Mouse (Mus musculus) intestine, embryonic 14.5 days (tissue): ENCODE measurements around the gene Gpr132. TPM values are rescaled to one million over a fixed set of nuclear protein-coding genes. Genes with fewer than 3 reads are reported as not detected.

Experiments
- ATAC-seq: fragments of 200-750 bp; cut with Nextera tagmentation; replicated peaks from 2 replicates; pipeline ENCODE4 v1.8.0; 2017; ENCODE audit warnings: low read depth, moderate number of reproducible peaks, moderate TSS enrichment, moderate library complexity; ENCODE audit not compliant: low FRiP score, low TSS enrichment
- DNase-seq: peaks from one replicate; pipeline ENCODE4 v3.0.0-alpha.2; 2018; ENCODE audit warnings: low spot score
- H3K27ac ChIP-seq: fragments of 300-500 bp; sonication (generic); 2 replicates; pipeline ENCODE4 v1.5.1; 2014; ENCODE audit warnings: low read depth, mild to moderate bottlenecking, control low read depth
- H3K27me3 ChIP-seq: fragments of 300-500 bp; sonication (generic); replicated peaks from 2 replicates; pipeline ENCODE4 v1.6.1; 2014; ENCODE audit warnings: low read length, control low read depth; ENCODE audit not compliant: control insufficient read depth, insufficient read depth
- H3K36me3 ChIP-seq: fragments of 300-500 bp; sonication (generic); 2 replicates; pipeline ENCODE4 v1.6.1; 2014; ENCODE audit warnings: low read length, control low read depth; ENCODE audit not compliant: control insufficient read depth, insufficient read depth
- H3K4me1 ChIP-seq: fragments of 300-500 bp; sonication (generic); replicated peaks from 2 replicates; pipeline ENCODE4 v1.6.1; 2014; ENCODE audit warnings: low read length, control low read depth, mixed read lengths; ENCODE audit not compliant: control insufficient read depth, insufficient read depth
- H3K4me2 ChIP-seq: fragments of 300-500 bp; sonication (generic); 2 replicates; pipeline ENCODE4 v1.6.1; 2014; ENCODE audit warnings: low read length
- H3K4me3 ChIP-seq: fragments of 300-500 bp; sonication (generic); 2 replicates; pipeline ENCODE4 v1.5.1; 2014; ENCODE audit warnings: low read depth, low read length, control low read depth, mixed read lengths
- H3K9ac ChIP-seq: fragments of 300-500 bp; sonication (generic); 2 replicates; pipeline ENCODE4 v1.6.1; 2014; ENCODE audit warnings: mild to moderate bottlenecking, low read length
- H3K9me3 ChIP-seq: fragments of 300-500 bp; sonication (generic); 2 replicates; pipeline ENCODE4 v1.6.1; 2016; ENCODE audit warnings: low read length, control low read depth; ENCODE audit not compliant: control insufficient read depth
- WGBS: fragments of 180-500 bp; shearing (Covaris S2); extraction: QIAGEN DNeasy Blood & Tissue Kit; methylation state at CpG from one replicate; pipeline ENCODE4 v1.1.7; 2014; 5-methylcytosine and 5-hydroxymethylcytosine counted together
- polyA plus RNA-seq: library from polyadenylated mRNA; unstranded; fragments of >200 nt; fragmentation: Nextera tagmentation; extraction: Ambion mirVana; gene quantifications from 2 replicates; pipeline ENCODE4 v1.2.1, GENCODE M21; 2014

Gene Gpr132
- polyA plus RNA-seq, 1 experiment from 2014 or later = 0.50 TPM

DNA sequence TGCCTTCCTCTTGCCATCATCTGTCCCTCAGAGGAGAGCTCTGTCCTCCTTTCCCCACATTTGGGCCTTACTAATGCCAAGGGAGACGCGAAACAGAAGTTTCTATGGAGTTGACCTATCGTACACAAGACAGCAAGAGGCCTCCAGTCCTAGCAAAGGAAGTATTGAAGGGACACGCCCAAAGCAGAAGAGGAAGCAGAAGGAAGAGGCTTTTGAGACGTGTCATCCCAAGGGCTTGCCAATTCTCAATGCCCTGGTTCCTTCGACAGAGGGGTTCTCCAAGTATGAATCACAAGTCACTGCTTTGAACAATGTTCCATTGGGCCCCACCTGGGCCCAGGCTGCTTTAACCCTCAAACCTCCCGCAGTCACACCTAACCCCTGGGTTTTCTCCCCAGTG, 3.2 kb downstream of the Gpr132 start:
- Histone ChIP-seq H3K27me3 (no peaks in the 10 kb centered on the region), H3K4me1 (peaks cover 6% of the 10 kb centered on the region; the same call in 1 of the 2 replicates), H3K9ac (no peak overlapping the region), H3K36me3 (no peaks in the 10 kb centered on the region), H3K27ac (no peak overlapping the region), H3K4me2 (no peak overlapping the region), H3K9me3 (no peaks in the 10 kb centered on the region), H3K4me3 (no peak overlapping the region)
- WGBS = 87% methylated on average over 7 of the region's 7 CpGs
- DNase-seq (no peak), ATAC-seq (no peak)

DNA sequence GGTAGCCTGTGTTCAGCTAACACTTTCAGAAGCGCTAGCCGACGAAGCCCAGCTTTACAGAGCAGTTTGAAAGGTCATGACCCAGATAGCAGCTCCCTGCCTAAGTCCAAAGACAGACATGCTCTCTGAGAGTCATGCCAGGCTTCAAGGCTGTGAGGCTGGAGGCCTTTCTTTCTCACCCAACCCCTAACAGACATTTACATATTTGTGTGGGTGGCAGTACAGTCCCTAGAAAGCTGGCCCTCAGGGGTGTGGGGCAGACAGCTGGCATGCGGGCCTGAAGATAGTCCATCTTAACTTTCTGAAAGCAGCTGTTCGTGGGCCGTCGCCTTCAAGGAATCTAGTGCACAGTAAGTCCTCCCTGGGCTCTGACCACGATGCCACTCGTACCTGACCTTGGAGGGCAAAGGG, 6.1 kb downstream of the Gpr132 start:
- Histone ChIP-seq H3K27ac (no peak overlapping the region), H3K36me3 (no peaks in the 10 kb centered on the region), H3K4me3 (no peak overlapping the region), H3K4me2 (no peak overlapping the region), H3K27me3 (no peaks in the 10 kb centered on the region), H3K9ac (no peak overlapping the region), H3K4me1 (no peaks in the 10 kb centered on the region), H3K9me3 (no peaks in the 10 kb centered on the region)
- ATAC-seq (no peak), DNase-seq (no peak)
- 52% methylated on average over 9 of the region's 9 CpGs for whole genome bisulfite sequencing

DNA sequence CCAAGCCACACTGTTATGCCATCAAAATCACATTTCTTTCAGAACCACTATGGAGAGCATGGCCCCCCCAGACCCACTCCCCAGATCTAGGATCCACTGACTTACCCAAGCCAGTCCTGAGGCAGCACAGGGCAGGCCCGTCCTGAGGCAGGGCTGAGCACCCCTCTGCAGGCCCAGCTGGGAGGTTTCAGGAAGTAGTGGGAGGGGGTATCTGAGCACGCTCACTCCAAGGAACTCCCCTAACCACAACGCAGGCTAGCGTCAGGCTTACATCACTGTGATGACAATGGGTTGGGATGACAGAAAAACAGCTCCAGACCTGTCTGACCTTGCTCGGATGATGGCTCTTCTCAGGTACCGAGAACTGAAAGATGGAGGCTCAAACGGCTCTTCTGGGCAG, 7.3 kb downstream of the Gpr132 start:
- H3K27ac ChIP-seq = no peak overlapping the region
- H3K27me3 ChIP-seq = no peaks in the 10 kb centered on the region
- H3K9ac ChIP-seq = no peak overlapping the region
- H3K36me3 ChIP-seq = no peaks in the 10 kb centered on the region
- no peaks in the 10 kb centered on the region for H3K4me1 ChIP-seq
- H3K4me2 ChIP-seq = no peak overlapping the region
- WGBS = 51% methylated on average over 7 of the region's 7 CpGs
- ATAC-seq = 0 out of 2 replicates have a peak, but pooled peaks have one; percentile 33
- H3K4me3 ChIP-seq = no peak overlapping the region
- no peak for DNase-seq
- no peaks in the 10 kb centered on the region for H3K9me3 ChIP-seq

DNA sequence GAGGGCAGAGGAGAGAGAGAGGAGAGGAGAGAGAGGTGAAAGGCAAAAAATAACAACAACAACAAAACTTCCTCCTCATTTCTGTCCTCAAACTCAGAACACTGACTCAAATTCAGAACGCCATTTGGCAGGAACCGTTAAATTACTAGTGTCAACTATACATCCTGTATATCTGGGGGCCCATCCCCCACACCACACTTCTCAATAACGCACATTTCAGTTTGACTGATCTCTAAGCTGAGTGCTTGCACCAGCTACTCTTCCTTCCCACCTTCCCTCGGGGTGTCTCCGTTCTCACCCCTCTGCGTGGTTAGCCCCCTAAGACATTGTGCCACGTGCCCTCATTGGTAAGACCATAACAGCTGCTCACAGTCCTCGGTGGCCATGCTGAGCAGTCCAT, 8.1 kb downstream of the Gpr132 start:
- WGBS = 63% methylated on average over 8 of the region's 8 CpGs
- ATAC-seq (no peak), DNase-seq (no peak)
- no peaks in the 10 kb centered on the region for H3K4me1 ChIP-seq
- H3K27ac ChIP-seq = no peak overlapping the region
- no peaks in the 10 kb centered on the region for H3K9me3 ChIP-seq
- no peaks in the 10 kb centered on the region for H3K27me3 ChIP-seq
- no peak overlapping the region for H3K4me3 ChIP-seq
- no peak overlapping the region for H3K4me2 ChIP-seq
- H3K9ac ChIP-seq = no peak overlapping the region
- H3K36me3 ChIP-seq = no peaks in the 10 kb centered on the region

DNA sequence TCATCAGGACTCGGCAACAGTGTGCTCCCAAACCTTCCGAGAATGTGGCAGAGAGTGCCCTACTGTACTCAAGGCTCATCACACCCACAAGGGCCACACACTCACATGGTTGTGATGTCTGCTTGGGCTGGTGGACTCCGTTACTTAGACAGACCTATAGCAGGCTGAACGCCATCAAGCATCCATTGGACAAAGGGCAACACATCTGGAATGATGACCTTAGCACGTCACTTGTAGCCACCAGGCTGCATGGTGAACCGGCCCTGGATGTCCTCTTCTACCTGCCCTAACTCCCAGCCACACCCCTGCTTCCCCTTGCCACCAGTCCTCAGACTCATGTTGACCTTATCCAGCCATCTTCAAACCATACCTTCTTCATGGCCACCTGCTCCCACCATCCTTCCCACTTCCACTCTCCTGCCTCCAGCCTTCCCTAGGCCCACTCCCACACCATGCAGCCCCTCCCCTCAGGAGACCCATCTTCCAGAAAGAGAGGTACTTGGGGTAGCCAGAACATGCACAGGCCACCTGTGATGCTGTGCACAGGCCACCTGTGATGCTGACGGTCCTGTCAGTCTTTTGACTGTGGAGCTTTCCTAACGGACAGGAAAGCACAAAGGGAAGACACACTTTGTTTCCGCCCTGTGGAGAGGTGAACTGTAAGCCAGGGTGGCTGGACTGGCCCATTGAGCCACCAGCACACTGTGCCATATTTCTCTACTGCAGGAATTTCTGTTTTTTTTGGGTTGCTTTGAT, 9.3 kb downstream of the Gpr132 start:
- DNase-seq (no peak), ATAC-seq (no peak)
- H3K27ac ChIP-seq = no peak overlapping the region
- no peaks in the 10 kb centered on the region for H3K36me3 ChIP-seq
- 90% methylated on average over 9 of the region's 9 CpGs for WGBS
- no peaks in the 10 kb centered on the region for H3K27me3 ChIP-seq
- no peaks in the 10 kb centered on the region for H3K4me1 ChIP-seq
- H3K9ac ChIP-seq = no peak overlapping the region
- no peak overlapping the region for H3K4me2 ChIP-seq
- no peaks in the 10 kb centered on the region for H3K9me3 ChIP-seq
- no peak overlapping the region for H3K4me3 ChIP-seq

DNA sequence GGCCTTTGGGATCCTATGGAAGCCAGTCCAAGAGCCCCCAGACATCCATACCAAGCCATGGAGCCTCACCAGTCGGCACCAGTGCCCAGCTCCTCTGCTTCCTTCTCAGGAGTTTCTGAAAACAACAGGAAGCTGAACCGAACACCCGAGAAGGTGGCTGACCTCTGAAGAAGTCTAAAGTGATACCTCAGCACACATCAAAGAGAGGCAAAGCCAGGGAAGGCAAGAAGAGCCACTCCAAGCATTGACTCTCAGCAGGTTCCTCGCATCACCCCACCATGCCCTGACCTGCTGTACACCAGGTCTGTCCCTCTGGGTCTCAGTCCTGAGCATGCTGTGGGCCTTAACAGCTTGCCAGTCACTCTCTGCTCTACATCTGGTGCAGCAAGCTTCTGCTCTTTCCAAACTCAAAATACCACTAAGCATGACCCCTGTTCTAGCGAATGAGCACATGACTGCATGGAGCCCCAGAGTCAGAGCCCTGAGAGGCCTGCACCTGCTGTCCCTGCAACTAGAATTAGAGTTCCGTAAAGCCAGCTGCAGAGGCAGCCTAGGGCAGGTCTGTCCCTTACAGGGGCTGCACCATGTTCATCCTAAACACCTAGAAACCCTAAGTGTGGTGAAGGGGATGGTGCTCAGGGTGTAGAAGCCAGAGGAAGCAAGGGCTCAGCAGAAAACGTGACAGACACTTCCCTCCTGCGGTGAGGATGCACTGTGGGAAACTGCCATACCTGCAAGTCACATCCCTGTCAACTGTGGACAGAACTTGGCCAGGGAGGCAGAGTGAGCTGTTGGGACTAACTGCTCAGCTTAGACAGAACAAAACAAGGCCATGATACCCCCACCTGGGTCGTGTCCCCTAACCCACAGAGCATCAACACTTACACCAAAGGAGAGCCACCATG, 10.8 kb downstream of the Gpr132 start:
- H3K4me3 ChIP-seq = no peak overlapping the region
- H3K4me2 ChIP-seq = no peak overlapping the region
- H3K9me3 ChIP-seq = no peaks in the 10 kb centered on the region
- DNase-seq = no peak
- WGBS = 67% methylated on average over 9 of the region's 9 CpGs
- no peaks in the 10 kb centered on the region for H3K36me3 ChIP-seq
- H3K9ac ChIP-seq = no peak overlapping the region
- H3K27ac ChIP-seq = no peak overlapping the region
- no peaks in the 10 kb centered on the region for H3K27me3 ChIP-seq
- no peak for ATAC-seq
- no peaks in the 10 kb centered on the region for H3K4me1 ChIP-seq

DNA sequence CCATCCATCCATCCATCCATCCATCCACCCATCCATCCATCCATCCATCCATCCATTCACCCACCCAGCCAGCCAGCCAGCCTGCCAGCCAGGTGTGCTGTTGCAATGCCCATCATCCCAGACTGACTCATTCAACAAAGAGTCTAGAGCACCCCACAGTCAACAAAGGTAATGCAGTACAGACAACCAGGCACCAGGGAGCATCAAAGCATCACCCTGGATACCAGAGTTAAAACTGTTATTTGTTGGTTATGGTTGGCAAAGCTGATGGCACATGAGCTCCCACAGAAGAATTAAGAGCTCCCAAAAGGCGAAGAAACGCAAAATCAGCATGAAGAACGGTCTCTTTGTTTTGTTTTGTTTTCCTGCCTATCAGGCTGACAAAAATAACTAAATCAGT, 11.7 kb downstream of the Gpr132 start:
- no peaks in the 10 kb centered on the region for H3K4me1 ChIP-seq
- H3K9ac ChIP-seq = no peak overlapping the region
- H3K27ac ChIP-seq = no peak overlapping the region
- 91% methylated on average over 3 of the region's 3 CpGs for WGBS
- no peaks in the 10 kb centered on the region for H3K27me3 ChIP-seq
- no peak overlapping the region for H3K4me2 ChIP-seq
- no peak overlapping the region for H3K4me3 ChIP-seq
- no peaks in the 10 kb centered on the region for H3K36me3 ChIP-seq
- ATAC-seq (no peak), DNase-seq (no peak)
- no peaks in the 10 kb centered on the region for H3K9me3 ChIP-seq

DNA sequence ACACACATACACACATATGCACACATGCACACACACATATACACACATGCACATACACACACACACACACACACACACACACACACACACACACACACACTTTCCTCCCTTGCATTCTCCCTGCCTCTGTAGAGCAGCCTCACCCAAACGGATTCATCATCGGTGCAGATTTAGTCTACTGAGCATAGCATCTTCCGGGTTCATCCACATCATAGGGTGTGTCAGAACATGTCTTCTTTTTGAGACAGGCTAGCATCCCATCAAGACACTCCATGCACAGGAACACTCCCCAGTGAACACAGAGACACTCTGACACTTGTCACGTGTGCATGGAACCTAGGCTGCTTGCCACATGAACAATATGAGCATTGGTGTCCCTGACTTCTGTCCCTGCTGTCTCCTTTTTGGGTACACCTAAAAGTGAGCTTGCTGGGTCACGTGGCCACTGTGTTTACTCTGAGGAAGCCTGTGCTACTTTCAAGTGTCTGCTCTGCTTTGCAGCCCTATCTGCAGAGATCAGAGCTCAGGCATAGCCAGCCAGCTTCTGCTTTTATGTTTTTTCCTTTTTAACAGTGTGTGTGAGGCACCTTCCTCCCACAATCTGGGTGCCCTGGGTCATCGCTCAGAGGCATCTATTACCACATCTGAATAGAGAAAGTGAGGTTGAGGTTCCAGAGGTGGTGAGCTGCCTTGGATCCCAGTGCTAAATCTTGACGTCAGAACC, 13.3 kb downstream of the Gpr132 start:
- Histone ChIP-seq H3K9me3 (no peaks in the 10 kb centered on the region), H3K4me1 (no peaks in the 10 kb centered on the region), H3K36me3 (no peaks in the 10 kb centered on the region), H3K4me2 (no peak overlapping the region), H3K27ac (no peak overlapping the region), H3K4me3 (no peak overlapping the region), H3K27me3 (no peaks in the 10 kb centered on the region), H3K9ac (no peak overlapping the region)
- ATAC-seq (no peak), DNase-seq (no peak)
- 63% methylated on average over 7 of the region's 7 CpGs for WGBS
